Mouse (Mus musculus) megakaryocyte, embryonic 14.5 days (primary cell): ENCODE results near the gene Gprc6a. TPM values are rescaled to one million over a fixed set of nuclear protein-coding genes. Genes with fewer than 3 reads are reported as not detected.

Experiments
- H3K27me3 ChIP-seq: replicated peaks from 2 replicates; pipeline ENCODE3; 2012; ENCODE audit warnings: inconsistent platforms
- H3K36me3 ChIP-seq: replicated peaks from 2 replicates; pipeline ENCODE3; 2012; ENCODE audit warnings: low read length, inconsistent platforms, mixed read lengths
- H3K4me1 ChIP-seq: 2 replicates; pipeline ENCODE4 v1.6.1; 2012; ENCODE audit warnings: inconsistent platforms
- H3K4me3 ChIP-seq: replicated peaks from 2 replicates; pipeline ENCODE3; 2012; ENCODE audit warnings: moderate library complexity, mild to moderate bottlenecking, inconsistent platforms
- H3K9me3 ChIP-seq: 2 replicates; pipeline ENCODE4 v1.6.1; 2012; ENCODE audit warnings: inconsistent platforms
- FLI1 ChIP-seq: IDR thresholded peaks from 2 replicates; pipeline ENCODE4 v1.6.1; 2012; ENCODE audit warnings: low read length, inconsistent platforms, mixed read lengths
- GATA1 ChIP-seq: IDR thresholded peaks from 3 replicates; pipeline ENCODE4 v1.6.1; 2012; ENCODE audit warnings: mixed read lengths, low read length, inconsistent platforms, borderline replicate concordance
- polyA plus RNA-seq: library from polyadenylated mRNA; stranded (reverse); fragments of >175 nt; gene quantifications from 2 replicates; pipeline ENCODE4 v1.2.3, GENCODE M21; 2012; ENCODE audit warnings: low replicate concordance; ENCODE audit not compliant: insufficient read depth

Gene Gprc6a
- polyA plus RNA-seq, 1 experiment = not detected

GRCm38 (mm10) chr10:51590139-51590574 lies 41.1 kb downstream of the Gprc6a start, which contains the start of gene Fam162b:
Fam162b (minus strand) TSS chr10:51590517.
- peak within 1 kb of the TSS; percentile 76 for H3K4me3 ChIP-seq
- no peaks in the 10 kb centered on the region for H3K36me3 ChIP-seq
- peaks cover 22% of the 10 kb centered on the region for H3K27me3 ChIP-seq
- TF ChIP-seq FLI1 (no peak), GATA1 (no peak)
- peaks cover 8% of the 10 kb centered on the region for H3K4me1 ChIP-seq
- H3K9me3 ChIP-seq = peaks cover 4% of the 10 kb centered on the region; the same call in 1 of the 2 replicates

GRCm38 (mm10) chr10:51584919-51585318 lies 46.3 kb downstream of the Gprc6a start:
- TF ChIP-seq GATA1 (no peak), FLI1 (no peak)
- Histone ChIP-seq H3K27me3 (peaks cover 8% of the 10 kb centered on the region), H3K4me3 (no peak overlapping the region), H3K36me3 (no peaks in the 10 kb centered on the region), H3K9me3 (no peaks in the 10 kb centered on the region), H3K4me1 (peaks cover 2% of the 10 kb centered on the region; the same call in 1 of the 2 replicates)

- TF ChIP-seq FLI1 = no peak
- no peak for TF ChIP-seq GATA1
- H3K4me1 ChIP-seq = no peaks in the 10 kb centered on the region
Observed at GRCm38 (mm10) chr10:51584378-51584777, 46.9 kb downstream of the Gprc6a start.

GRCm38 (mm10) chr10:51571225-51571996 lies 59.9 kb downstream of the Gprc6a start:
- H3K4me3 ChIP-seq = peak overlapping the region; percentile 44
- H3K36me3 ChIP-seq = no peaks in the 10 kb centered on the region
- TF ChIP-seq FLI1 = no peak
- TF ChIP-seq GATA1 = no peak
- H3K9me3 ChIP-seq = no peaks in the 10 kb centered on the region
- H3K27me3 ChIP-seq = no peaks in the 10 kb centered on the region
- no peaks in the 10 kb centered on the region for H3K4me1 ChIP-seq

More at GRCm38 (mm10) chr10:51584378-51584777, 46.9 kb downstream of the Gprc6a start:
- peaks cover 3% of the 10 kb centered on the region for H3K27me3 ChIP-seq
- H3K9me3 ChIP-seq = no peaks in the 10 kb centered on the region
- no peak overlapping the region for H3K4me3 ChIP-seq
- H3K36me3 ChIP-seq = no peaks in the 10 kb centered on the region

Other genes with a start within 250 kb of the Gprc6a start
- gene Gm49339, start 150.8 kb downstream of the Gprc6a start, polyA plus RNA-seq = 3.4 TPM in 1 of 2 replicates, not detected in the other
- 12.6 and 37.6 TPM in 2 replicates for gene Lilr4b, start 150.8 kb downstream of the Gprc6a start, polyA plus RNA-seq
- 9.5 and 63.1 TPM in 2 replicates for gene Lilrb4a, start 140.5 kb downstream of the Gprc6a start, polyA plus RNA-seq
- gene Fam162b, start 40.9 kb downstream of the Gprc6a start, polyA plus RNA-seq = not detected in 2 replicates
- gene Rfx6, start 46.3 kb upstream of the Gprc6a start, polyA plus RNA-seq = not detected in 2 replicates